Comparison of ENCODE assay signal across 23 mouse cellular contexts in the genomic region with DNA sequence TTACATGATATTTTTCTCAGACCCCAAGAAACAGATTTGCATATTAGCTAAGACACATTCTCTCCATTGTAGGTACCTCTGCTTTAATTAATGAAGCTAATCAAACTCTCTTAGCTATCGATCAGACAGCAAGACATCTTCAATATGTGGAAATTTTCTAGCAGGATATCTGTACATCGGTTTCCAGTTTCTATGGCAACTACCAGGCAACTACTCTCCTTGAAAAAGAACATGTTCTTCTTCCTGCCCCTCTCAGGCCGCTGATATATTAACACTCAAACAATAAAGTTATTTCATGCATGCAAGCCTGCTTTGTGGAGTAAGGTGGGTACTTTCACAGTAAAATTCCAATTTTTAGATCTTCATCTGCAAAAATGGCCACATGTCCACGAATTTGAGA.
DNase-seq lines count a peak whose midpoint lies in the region; ATAC-seq and TF ChIP-seq lines count a peak whose summit lies in the region.
"Had no signal": no experiment of that assay in that cellular context is flagged by ENCODE, and none has a peak within 500 bp of the region (broad histone marks: within the 10 kb centered on the region; RNA-seq: fewer than 3 reads in every experiment).

No protein-coding gene starts in this region.

- H3K9me3 ChIP-seq in forebrain, embryonic 14.5 days (replicated peaks; ENCODE audit: control insufficient read depth, low read length): no peaks in the 10 kb centered on the region
- H3K9me3 ChIP-seq in forebrain, embryonic 15.5 days: no peaks in the 10 kb centered on the region
- no peaks in the 10 kb centered on the region for H3K9me3 ChIP-seq in hindbrain, embryonic 16.5 days (ENCODE audit: control insufficient read depth, low read length)
- H3K9me3 ChIP-seq in hindbrain, embryonic 12.5 days (replicated peaks): no peaks in the 10 kb centered on the region
- no peaks in the 10 kb centered on the region for H3K9me3 ChIP-seq in midbrain, postnatal 0 days (ENCODE audit: low read length)
- no peaks in the 10 kb centered on the region for H3K9me3 ChIP-seq in midbrain, embryonic 13.5 days
- H3K9me3 ChIP-seq: embryonic facial prominence, embryonic 10.5 days; embryonic facial prominence, embryonic 13.5 days; forebrain, embryonic 12.5 days had no signal

- TF ChIP-seq CTCF in midbrain, postnatal 0 days (IDR thresholded peaks at IDR 0.05): peak; percentile 37

- no peak for ATAC-seq in forebrain, embryonic 14.5 days
- no peak for ATAC-seq in forebrain, embryonic 15.5 days (replicated peaks)
- ATAC-seq in hindbrain, embryonic 16.5 days: peak; percentile 46; the same call in 1 of the 2 replicates
- ATAC-seq in hindbrain, embryonic 12.5 days (ENCODE audit: low FRiP score): no peak
- ATAC-seq in midbrain, postnatal 0 days (ENCODE audit: low FRiP score): no peak
- ATAC-seq in midbrain, embryonic 13.5 days: no peak
- ATAC-seq: activated CD4-positive, CD25-positive, alpha-beta regulatory T cell, adult 4 months; intestine, postnatal 0 days had no signal

- H3K4me3 ChIP-seq in forebrain, embryonic 14.5 days (ENCODE audit: low read depth, low read length): no peak overlapping the region
- H3K4me3 ChIP-seq in forebrain, embryonic 15.5 days: no peak overlapping the region
- H3K4me3 ChIP-seq in hindbrain, embryonic 16.5 days (ENCODE audit: low read length): no peak overlapping the region
- H3K4me3 ChIP-seq in hindbrain, embryonic 12.5 days: no peak overlapping the region
- H3K4me3 ChIP-seq in midbrain, postnatal 0 days (ENCODE audit: low read depth, low read length): no peak overlapping the region
- no peak overlapping the region for H3K4me3 ChIP-seq in midbrain, embryonic 13.5 days (replicated peaks)
- H3K4me3 ChIP-seq: embryonic facial prominence, embryonic 10.5 days; embryonic facial prominence, embryonic 13.5 days; erythroblast, embryonic 14.5 days; forebrain, embryonic 12.5 days had no signal

- WGBS in forebrain, embryonic 14.5 days: 53% methylated on average over 4 of the region's 4 CpGs
- WGBS in forebrain, embryonic 15.5 days: 45% methylated on average over 4 of the region's 4 CpGs
- 28% methylated on average over 4 of the region's 4 CpGs for WGBS in hindbrain, embryonic 16.5 days
- 40% methylated on average over 4 of the region's 4 CpGs for WGBS in hindbrain, embryonic 12.5 days
- 24% methylated on average over 4 of the region's 4 CpGs for WGBS in midbrain, postnatal 0 days
- WGBS in midbrain, embryonic 13.5 days: 50% methylated on average over 4 of the region's 4 CpGs

- no peaks in the 10 kb centered on the region for H3K27me3 ChIP-seq in forebrain, embryonic 14.5 days (replicated peaks; ENCODE audit: control insufficient read depth, insufficient read depth, low read length)
- H3K27me3 ChIP-seq in forebrain, embryonic 15.5 days: no peaks in the 10 kb centered on the region
- no peaks in the 10 kb centered on the region for H3K27me3 ChIP-seq in hindbrain, embryonic 16.5 days (replicated peaks; ENCODE audit: control insufficient read depth, insufficient read depth, low read length)
- 0 out of 2 replicates have a peak, but pooled peaks cover 4% of the 10 kb centered on the region for H3K27me3 ChIP-seq in hindbrain, embryonic 12.5 days
- H3K27me3 ChIP-seq in midbrain, postnatal 0 days (ENCODE audit: insufficient read depth, low read length): no peaks in the 10 kb centered on the region
- H3K27me3 ChIP-seq in midbrain, embryonic 13.5 days: no peaks in the 10 kb centered on the region
- H3K27me3 ChIP-seq: embryonic facial prominence, embryonic 13.5 days; forebrain, embryonic 12.5 days had no signal

- peak; percentile 38 for DNase-seq in forebrain, embryonic 14.5 days (ENCODE audit: low spot score)
- peak; percentile 31 for DNase-seq in midbrain, postnatal 0 days (ENCODE audit: low spot score)
- DNase-seq in layer of hippocampus, adult 11-12 months (ENCODE audit: low spot score): no peak
- no peak for DNase-seq in cerebellum, adult 11 months
- DNase-seq: adrenal gland, adult 8-10 months; adrenal gland, postnatal 25 days; cerebellum, adult 11-12 months; cerebellum, adult 8-10 months; cerebellum, postnatal 10 days; cerebellum, postnatal 36 days; gastrocnemius, postnatal 14 days; heart, adult 11 months had no signal

- no peak overlapping the region for H3K27ac ChIP-seq in forebrain, embryonic 14.5 days (ENCODE audit: low read depth, low read length)
- no peak overlapping the region for H3K27ac ChIP-seq in forebrain, embryonic 15.5 days (replicated peaks)
- H3K27ac ChIP-seq in hindbrain, embryonic 16.5 days (ENCODE audit: low read depth, low read length): peak overlapping the region; percentile 29; the same call in 1 of the 2 replicates
- H3K27ac ChIP-seq in hindbrain, embryonic 12.5 days: no peak overlapping the region
- H3K27ac ChIP-seq in midbrain, postnatal 0 days (ENCODE audit: low read depth, low read length): no peak overlapping the region
- H3K27ac ChIP-seq in midbrain, embryonic 13.5 days: no peak overlapping the region
- H3K27ac ChIP-seq: embryonic facial prominence, embryonic 10.5 days; embryonic facial prominence, embryonic 13.5 days; forebrain, embryonic 12.5 days had no signal

- H3K9ac ChIP-seq in forebrain, embryonic 14.5 days (ENCODE audit: low read length): no peak overlapping the region
- H3K9ac ChIP-seq in forebrain, embryonic 15.5 days (replicated peaks): no peak overlapping the region
- H3K9ac ChIP-seq in hindbrain, embryonic 16.5 days (ENCODE audit: low read depth, low read length): no peak overlapping the region
- H3K9ac ChIP-seq in hindbrain, embryonic 12.5 days: no peak overlapping the region
- no peak overlapping the region for H3K9ac ChIP-seq in midbrain, postnatal 0 days (replicated peaks; ENCODE audit: low read length, poor library complexity, severe bottlenecking)
- H3K9ac ChIP-seq in midbrain, embryonic 13.5 days (replicated peaks): no peak overlapping the region
- H3K9ac ChIP-seq: embryonic facial prominence, embryonic 13.5 days; forebrain, embryonic 12.5 days had no signal

- peaks cover 12% of the 10 kb centered on the region for H3K4me1 ChIP-seq in forebrain, embryonic 14.5 days (ENCODE audit: control insufficient read depth, insufficient read depth, low read length)
- H3K4me1 ChIP-seq in forebrain, embryonic 15.5 days: peaks cover 13% of the 10 kb centered on the region
- H3K4me1 ChIP-seq in hindbrain, embryonic 16.5 days (ENCODE audit: control insufficient read depth, insufficient read depth, low read depth, low read length): peaks cover 15% of the 10 kb centered on the region
- H3K4me1 ChIP-seq in hindbrain, embryonic 12.5 days: peaks cover 19% of the 10 kb centered on the region
- peaks cover 12% of the 10 kb centered on the region; the same call in 1 of the 2 replicates for H3K4me1 ChIP-seq in midbrain, postnatal 0 days (ENCODE audit: insufficient read depth, low read length)
- peaks cover 30% of the 10 kb centered on the region for H3K4me1 ChIP-seq in midbrain, embryonic 13.5 days (replicated peaks)

- H3K36me3 ChIP-seq in forebrain, embryonic 14.5 days (ENCODE audit: control insufficient read depth, insufficient read depth, low read length): no peaks in the 10 kb centered on the region
- no peaks in the 10 kb centered on the region for H3K36me3 ChIP-seq in forebrain, embryonic 15.5 days
- no peaks in the 10 kb centered on the region for H3K36me3 ChIP-seq in hindbrain, embryonic 16.5 days (ENCODE audit: control insufficient read depth, insufficient read depth, low read length)
- H3K36me3 ChIP-seq in hindbrain, embryonic 12.5 days: no peaks in the 10 kb centered on the region
- no peaks in the 10 kb centered on the region for H3K36me3 ChIP-seq in midbrain, postnatal 0 days (ENCODE audit: insufficient read depth, low read length)
- no peaks in the 10 kb centered on the region for H3K36me3 ChIP-seq in midbrain, embryonic 13.5 days
- H3K36me3 ChIP-seq: embryonic facial prominence, embryonic 10.5 days; embryonic facial prominence, embryonic 13.5 days; forebrain, embryonic 12.5 days had no signal

- no peak overlapping the region for H3K4me2 ChIP-seq in forebrain, embryonic 14.5 days (ENCODE audit: low read length)
- H3K4me2 ChIP-seq in forebrain, embryonic 15.5 days (replicated peaks): no peak overlapping the region
- no peak overlapping the region for H3K4me2 ChIP-seq in hindbrain, embryonic 16.5 days (ENCODE audit: low read length)
- H3K4me2 ChIP-seq in hindbrain, embryonic 12.5 days (replicated peaks): no peak overlapping the region
- no peak overlapping the region for H3K4me2 ChIP-seq in midbrain, postnatal 0 days (ENCODE audit: low read depth, low read length, poor library complexity, severe bottlenecking)
- no peak overlapping the region for H3K4me2 ChIP-seq in midbrain, embryonic 13.5 days (replicated peaks)
- H3K4me2 ChIP-seq: embryonic facial prominence, embryonic 13.5 days; forebrain, embryonic 12.5 days; heart, embryonic 11.5 days had no signal

Comparison
In these comparisons a context has a peak if more than half of its experiments do, and no peak if none do; other contexts are left out.
1. DNase-seq: peak in forebrain, embryonic 14.5 days (single experiment) and midbrain, postnatal 0 days (single experiment); none in layer of hippocampus, adult 11-12 months (single experiment) and cerebellum, adult 11 months (single experiment).